Mouse (Mus musculus): ENCODE results near the gene Gm10912. TPM values are rescaled to one million over a fixed set of nuclear protein-coding genes. Genes with fewer than 3 reads are reported as not detected.

Gm10912 gene
- total RNA-seq, 1 experiment from 2014 or later = 0.55 TPM

Other genes starting within 250 kb of the Gm10912 start
- gene Lmo2, start 107.8 kb upstream of the Gm10912 start, total RNA-seq (2021) = 28.9 and 31.9 TPM in 2 replicates
- 85.6 and 105 TPM in 2 replicates for gene Fbxo3, start 38.1 kb upstream of the Gm10912 start, total RNA-seq (2021)
- gene 4931422A03Rik, start 37.5 kb upstream of the Gm10912 start, total RNA-seq (2021) = not detected in 2 replicates
- gene Gm10799, start 2.7 kb downstream of the Gm10912 start, total RNA-seq (2021) = not detected in 2 replicates
- 6.4 and 11.2 TPM in 2 replicates for gene Cd59b, start 4.0 kb downstream of the Gm10912 start, total RNA-seq (2021)
- 63.6 and 68.6 TPM in 2 replicates for gene Cd59a, start 30.0 kb downstream of the Gm10912 start, total RNA-seq (2021)
- gene A930018P22Rik, start 56.9 kb downstream of the Gm10912 start, total RNA-seq (2021) = 0.79 and 2.4 TPM in 2 replicates